Mouse (Mus musculus): Measurements from ENCODE around the gene Ap4e1. TPM values are rescaled to one million over a fixed set of nuclear protein-coding genes. Genes with fewer than 3 reads are reported as not detected.

Ap4e1 gene
- 1 to 10 TPM; 6.6 to 8.7 TPM for total RNA-seq (2021)
- long read RNA-seq, experiment 1, result 0 reads
- long read RNA-seq, experiment 2, partial matches to known transcripts, result 2 of 2 reads
- long read RNA-seq, experiment 2, other reads (novel, unspliced or antisense), result 0 of 2 reads

GRCm38 (mm10) chr2:127008469-127008998 lies at the start of gene Ap4e1:
Gene Ap4e1, plus strand, starts transcription at chr2:127008717.
- peak; percentile 97 to 99 for DNase-seq
- intact Hi-C loops (cut with DNase I), result loop anchor here (5.0 to 10.0 kb wide), 2 partner anchors 174 to 416 kb away; no protein-coding TSS in a partner anchor

DNA sequence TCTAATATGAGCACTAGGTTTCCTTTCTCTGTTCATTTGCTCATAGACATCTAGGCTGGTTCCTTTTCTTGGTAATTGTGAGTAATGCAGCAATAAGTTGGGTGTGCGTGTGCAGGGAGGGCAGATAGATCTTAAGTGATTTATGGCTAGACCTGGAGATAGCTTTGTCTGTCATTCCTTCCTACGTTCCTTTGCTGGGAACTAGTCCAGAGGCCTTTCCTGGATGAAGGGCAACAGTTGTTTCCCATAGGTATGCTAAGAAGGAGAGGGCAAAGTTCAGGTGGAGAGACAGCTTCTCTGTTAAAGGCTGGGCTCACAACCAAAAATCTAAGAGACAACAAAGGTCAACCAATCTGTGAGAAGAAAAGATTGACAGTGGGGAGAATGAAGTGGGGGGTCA lies 46.8 kb upstream of the Ap4e1 start:
- no peak for DNase-seq
- intact Hi-C loops (cut with DNase I), result no loop called here

- no peak for DNase-seq
- intact Hi-C loops (cut with DNase I), result no loop called here
Measured at GRCm38 (mm10) chr2:126977428-126977827, 31.1 kb upstream of the Ap4e1 start.

DNA sequence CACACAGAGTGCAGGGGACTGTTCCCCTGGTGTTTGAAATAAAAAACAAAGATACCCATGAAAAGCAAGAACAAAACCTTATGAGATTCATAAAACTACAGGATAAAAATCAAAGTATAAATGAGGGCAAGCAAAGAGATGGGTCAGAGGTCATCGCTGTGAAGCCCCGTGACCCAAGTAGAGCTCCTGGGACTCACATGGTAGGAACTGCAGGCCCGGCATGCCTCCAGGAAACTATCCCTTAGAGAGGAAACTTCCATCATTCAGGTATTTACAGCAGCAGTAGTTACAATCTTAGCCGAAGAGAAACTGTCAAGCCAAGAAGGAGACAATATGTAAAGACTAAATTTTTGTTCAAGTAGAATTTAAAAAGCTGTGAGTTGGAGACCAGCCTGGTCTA lies 25.3 kb upstream of the Ap4e1 start:
- DNase-seq, result no peak
- intact Hi-C loops (cut with DNase I), result loop anchor here (5.0 kb wide), 1 partner anchor 36 kb away; no protein-coding TSS in a partner anchor

- intact Hi-C loops (cut with DNase I), result no loop called here
- DNase-seq, result no peak
Measured at GRCm38 (mm10) chr2:126989919-126990318, 18.6 kb upstream of the Ap4e1 start.

GRCm38 (mm10) chr2:126992742-126993141 lies 15.8 kb upstream of the Ap4e1 start:
- intact Hi-C loops (cut with DNase I), result loop anchor here (2.0 kb wide), 1 partner anchor 42 kb away; no protein-coding TSS in a partner anchor
- no peak for DNase-seq

- DNase-seq, result no peak
- intact Hi-C loops (cut with DNase I), result no loop called here
Measured at GRCm38 (mm10) chr2:126994384-126995166, 13.9 kb upstream of the Ap4e1 start.

- peak in 1 of 2 experiments; percentile 48 for DNase-seq
- intact Hi-C loops (cut with DNase I), result no loop called here
Measured at GRCm38 (mm10) chr2:126996737-126997136, 11.8 kb upstream of the Ap4e1 start.

GRCm38 (mm10) chr2:126998219-126998618 lies 10.3 kb upstream of the Ap4e1 start:
- intact Hi-C loops (cut with DNase I), result no loop called here
- no peak for DNase-seq

DNA sequence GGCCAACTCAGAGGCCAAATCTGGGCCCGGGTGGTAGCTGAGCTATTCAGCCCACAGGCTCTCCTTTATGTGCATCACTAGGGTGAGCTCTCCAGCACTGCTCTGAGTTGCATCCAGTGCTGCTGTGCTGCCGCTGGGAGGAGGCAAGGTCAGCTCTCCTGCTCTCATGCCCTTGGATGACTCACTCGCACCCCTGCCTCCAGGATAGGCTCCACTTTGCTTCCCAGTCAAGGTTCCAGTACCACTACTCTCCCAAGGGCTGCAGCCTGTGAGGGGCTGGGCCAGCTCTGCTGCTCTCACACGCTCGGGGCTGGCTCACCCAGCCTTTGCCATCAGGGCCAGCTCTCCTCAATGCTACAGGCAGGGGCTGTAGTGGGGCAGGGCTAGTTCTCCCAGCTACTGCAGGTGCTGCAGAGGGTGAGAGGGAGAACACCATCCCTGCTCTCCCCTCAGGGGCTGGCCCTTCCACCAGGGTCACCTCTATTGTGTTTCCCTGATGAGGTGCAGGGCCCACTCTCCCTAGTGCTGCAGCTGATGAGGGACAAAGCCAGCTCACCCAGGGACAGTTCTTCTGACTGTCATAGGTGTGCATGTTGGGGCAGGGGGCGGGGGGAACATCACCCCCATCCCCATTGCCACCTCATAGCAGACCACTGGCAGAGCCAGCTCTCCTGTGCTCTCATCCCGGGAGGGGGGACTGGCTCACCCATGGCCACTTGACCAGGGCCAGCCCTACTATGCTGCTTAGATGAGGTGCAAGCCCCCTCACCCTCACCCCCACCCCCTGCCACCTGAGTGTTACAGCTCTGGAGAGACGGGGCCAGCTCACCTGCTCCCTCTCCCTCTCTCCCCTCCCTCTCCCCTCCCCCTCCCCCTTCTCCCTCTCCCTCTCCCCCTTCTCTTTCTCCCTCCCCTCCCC lies 7.9 kb upstream of the Ap4e1 start:
- intact Hi-C loops (cut with DNase I), result loop anchor here (10.0 kb wide), 1 partner anchor 166 kb away; no protein-coding TSS in a partner anchor

DNA sequence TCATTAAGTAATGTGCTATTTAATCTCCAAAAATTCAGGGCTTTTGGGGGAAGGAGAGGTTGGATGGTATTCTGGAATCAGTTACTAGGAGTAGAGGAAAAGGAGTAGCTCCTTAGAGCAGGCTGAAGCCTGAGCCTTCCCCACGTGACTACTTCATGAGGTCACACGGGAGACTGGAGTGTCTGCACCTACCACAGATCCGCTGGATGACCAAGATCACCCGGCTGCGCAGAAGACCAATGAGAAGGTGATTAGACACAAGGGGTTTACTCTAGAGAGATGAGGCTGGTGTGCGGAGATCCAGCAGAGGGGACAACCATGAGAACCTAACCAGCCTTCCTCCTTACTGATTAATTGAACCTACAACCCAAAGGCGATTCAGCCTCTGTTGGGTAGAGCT lies 4.5 kb upstream of the Ap4e1 start:
- DNase-seq, result no peak
- intact Hi-C loops (cut with DNase I), result loop anchor here (10.0 kb wide), 1 partner anchor 169 kb away; no protein-coding TSS in a partner anchor

More for the DNA sequence above, 7.9 kb upstream of the Ap4e1 start:
- DNase-seq, result no peak

GRCm38 (mm10) chr2:127006634-127007370 lies 1.7 kb upstream of the Ap4e1 start:
- intact Hi-C loops (cut with DNase I), result loop anchor here (5.0 to 10.0 kb wide), 2 partner anchors 172 to 415 kb away; no protein-coding TSS in a partner anchor
- peak; percentile 23 for DNase-seq

GRCm38 (mm10) chr2:127007509-127007908 lies 1.0 kb upstream of the Ap4e1 start:
- DNase-seq, result peak in 1 of 2 experiments; percentile 30
- intact Hi-C loops (cut with DNase I), result loop anchor here (5.0 to 10.0 kb wide), 2 partner anchors 173 to 415 kb away; no protein-coding TSS in a partner anchor

DNA sequence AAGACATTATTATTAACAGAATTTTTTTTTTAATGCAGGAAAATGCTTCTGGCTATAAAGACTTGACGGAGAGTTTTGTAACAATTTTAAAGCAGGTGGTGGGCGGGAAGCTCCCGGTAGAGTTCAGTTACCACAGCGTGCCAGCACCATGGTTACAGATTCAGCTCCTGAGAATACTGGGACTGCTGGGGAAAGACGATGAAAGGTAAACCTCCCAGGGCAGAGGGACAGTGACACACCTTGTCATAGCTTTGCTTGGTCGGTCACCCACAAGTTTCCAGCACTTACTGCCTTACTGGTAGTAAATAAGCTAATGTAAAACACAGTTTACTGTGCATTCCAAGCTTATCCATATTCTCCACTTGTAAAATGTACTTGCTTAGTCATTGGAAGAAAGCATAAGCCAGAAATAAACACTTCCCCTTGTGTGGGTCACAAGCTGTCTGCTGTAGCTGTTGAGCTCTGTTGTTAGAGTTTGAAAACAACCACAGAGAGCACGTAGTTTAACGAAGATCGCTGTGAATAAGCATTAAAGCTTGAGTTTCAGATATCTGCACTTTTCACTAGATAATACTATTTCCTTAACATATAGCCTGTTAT lies 26.6 kb downstream of the Ap4e1 start:
- no peak for DNase-seq
- intact Hi-C loops (cut with DNase I), result no loop called here

DNA sequence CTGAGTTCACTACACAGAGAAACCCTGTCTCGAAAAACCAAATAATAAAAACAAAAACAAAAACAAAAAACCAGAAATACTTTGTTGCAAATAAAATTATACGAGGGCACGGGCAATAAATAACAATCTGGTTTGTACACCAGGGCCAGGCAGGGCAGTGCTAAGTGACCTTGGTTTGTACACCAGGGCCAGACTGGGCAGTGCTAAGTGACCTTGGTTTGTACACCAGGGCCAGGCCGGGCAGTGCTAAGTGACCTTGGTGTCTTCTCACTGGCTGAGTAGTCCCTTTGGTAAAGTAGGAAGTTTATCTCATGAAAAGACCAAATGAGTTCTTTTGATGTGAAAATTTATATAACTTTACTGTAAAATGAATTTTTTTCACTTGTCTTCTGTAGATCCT lies 28.8 kb downstream of the Ap4e1 start:
- no peak for DNase-seq
- intact Hi-C loops (cut with DNase I), result no loop called here

DNA sequence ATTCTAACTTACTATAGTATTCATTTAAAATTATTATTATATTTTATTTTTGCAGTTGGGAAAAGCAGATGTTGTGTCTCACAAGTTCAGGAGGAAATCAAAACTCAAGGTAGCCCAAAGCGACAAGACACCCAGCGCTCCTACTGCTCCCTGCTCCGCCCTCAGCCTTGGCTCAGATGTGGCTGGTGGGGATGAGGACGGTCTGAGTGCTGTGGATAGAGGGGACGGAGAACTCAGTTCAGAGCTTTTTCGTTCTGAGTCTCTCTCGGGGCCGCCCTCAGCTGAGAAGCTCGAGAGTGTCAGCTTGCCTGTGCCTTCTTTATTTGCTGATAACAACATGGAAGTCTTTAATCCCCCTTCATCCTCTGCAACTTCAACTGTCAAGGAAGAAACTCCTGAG lies 53.0 kb downstream of the Ap4e1 start:
- no peak for DNase-seq
- intact Hi-C loops (cut with DNase I), result no loop called here

DNA sequence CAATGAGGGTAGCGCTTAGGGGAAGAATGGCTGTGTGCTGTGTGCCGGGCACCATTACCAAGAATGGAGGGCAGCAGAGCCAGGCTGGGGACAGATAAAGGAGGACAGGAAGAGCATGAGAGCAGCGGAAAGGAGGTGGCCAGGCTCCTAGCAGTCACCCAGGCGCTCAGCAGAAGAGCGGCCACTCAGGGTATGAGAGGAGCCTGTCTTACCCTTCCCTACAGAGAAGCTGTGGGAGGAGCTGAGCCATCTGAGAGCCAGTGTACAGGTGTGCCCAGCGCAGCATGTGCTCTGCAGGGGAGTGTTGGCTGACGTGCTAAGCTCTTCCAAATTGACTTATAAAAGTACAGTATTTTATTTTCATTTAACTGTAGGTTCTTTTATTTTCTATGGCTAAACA lies 60.3 kb downstream of the Ap4e1 start:
- DNase-seq, result no peak
- intact Hi-C loops (cut with DNase I), result no loop called here

DNA sequence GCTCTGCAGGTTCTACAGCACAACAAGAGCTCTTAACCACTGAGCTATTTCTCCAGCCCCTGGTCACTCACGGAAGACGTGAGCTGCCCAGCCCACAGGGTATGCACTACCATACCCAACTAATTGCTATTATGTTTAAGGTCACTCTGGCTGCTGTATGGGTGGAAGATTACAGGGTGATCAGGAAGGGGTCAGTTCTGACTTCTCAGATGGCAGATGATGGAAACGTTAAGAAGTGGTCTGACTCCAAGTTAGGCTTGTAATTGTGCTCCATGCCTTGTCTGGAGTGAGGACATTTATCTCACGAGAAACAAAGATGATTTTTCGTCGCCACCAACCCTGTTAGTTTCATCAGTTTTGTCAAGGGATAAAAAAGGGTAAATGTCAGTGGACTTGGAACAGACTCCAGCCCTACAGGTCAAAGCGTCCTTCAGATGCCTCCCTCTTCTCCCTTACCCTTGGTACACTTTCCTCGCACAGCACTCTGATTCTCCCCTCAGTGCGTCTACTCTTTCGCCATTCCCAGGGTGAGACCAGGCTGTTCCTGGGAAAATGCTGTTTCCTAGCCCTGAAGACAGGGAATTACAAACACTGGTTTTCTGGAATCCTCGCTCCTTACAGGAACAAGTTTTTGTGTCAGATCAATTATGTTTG lies 61.4 kb downstream of the Ap4e1 start:
- intact Hi-C loops (cut with DNase I), result no loop called here
- DNase-seq, result no peak

- peak; percentile 77 to 82 for DNase-seq
- intact Hi-C loops (cut with DNase I), result no loop called here
Measured at GRCm38 (mm10) chr2:127070435-127070841, 61.9 kb downstream of the Ap4e1 start, which contains the start of gene Blvra. Gene Blvra, plus strand, starts transcription at chr2:127070665.

All from gastrocnemius, postnatal 36 days (tissue).